Mouse (Mus musculus): ENCODE data around the gene Tunar. TPM values are rescaled to one million over a fixed set of nuclear protein-coding genes. Genes with fewer than 3 reads are reported as not detected.
A peak's percentile ranks its signal among the peaks of the same experiment; 100 is the strongest.

Tunar gene
- polyA plus RNA-seq, 1 experiment, result not detected

DNA sequence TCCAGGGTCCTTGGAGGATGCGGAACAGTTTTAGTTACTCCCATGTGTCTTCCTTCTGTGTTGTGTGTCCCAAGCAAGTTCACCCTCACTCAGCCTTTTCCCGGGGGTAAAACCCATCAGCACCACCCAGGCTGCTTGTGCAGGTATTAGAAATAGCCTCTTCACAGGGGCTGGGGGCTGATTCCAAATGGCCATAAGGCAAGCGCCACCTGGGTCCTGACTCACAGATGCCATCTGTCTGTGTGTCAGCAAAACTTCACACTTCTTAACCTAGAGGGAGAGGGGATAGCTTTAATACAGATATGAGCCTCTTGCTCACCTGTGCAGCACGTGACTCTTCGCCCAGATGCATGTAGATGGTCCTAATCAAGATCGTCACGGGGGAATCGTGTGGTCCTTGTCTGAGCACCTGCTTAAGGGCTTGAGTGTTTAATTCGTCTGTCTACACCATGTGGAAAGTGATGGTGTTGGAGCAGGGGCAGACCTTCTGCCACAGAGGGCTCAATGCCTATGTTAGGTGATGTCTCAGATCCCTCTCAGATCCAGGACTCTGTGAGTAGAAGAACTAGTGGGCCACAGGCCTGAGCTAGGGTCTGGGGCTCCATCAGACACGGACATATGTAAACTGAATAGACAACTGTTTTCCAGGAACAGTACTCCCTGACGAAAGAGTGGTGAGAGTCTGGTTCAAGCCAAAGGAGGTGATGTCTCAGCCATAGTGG, 4.7 kb downstream of the Tunar start:
- TF ChIP-seq CTCF (IDR thresholded peaks at IDR 0.05; ENCODE audit: insufficient read depth, low read depth, low read length) (no peak), POLR2A (IDR thresholded peaks at IDR 0.05; ENCODE audit: insufficient read depth, low read depth, low read length) (no peak)
- Histone ChIP-seq H3K4me1 (ENCODE audit: control insufficient read depth, insufficient read depth, low read length) (peaks cover 41% of the 10 kb centered on the region), H3K4me3 (ENCODE audit: insufficient read depth, low read depth, low read length) (0 out of 2 replicates have a peak overlapping the region, but pooled peaks have one; percentile 7), H3K27ac (ENCODE audit: insufficient read depth, low read depth, low read length) (no peak overlapping the region)
- WGBS, result 86% methylated on average over 11 of the region's 11 CpGs

DNA sequence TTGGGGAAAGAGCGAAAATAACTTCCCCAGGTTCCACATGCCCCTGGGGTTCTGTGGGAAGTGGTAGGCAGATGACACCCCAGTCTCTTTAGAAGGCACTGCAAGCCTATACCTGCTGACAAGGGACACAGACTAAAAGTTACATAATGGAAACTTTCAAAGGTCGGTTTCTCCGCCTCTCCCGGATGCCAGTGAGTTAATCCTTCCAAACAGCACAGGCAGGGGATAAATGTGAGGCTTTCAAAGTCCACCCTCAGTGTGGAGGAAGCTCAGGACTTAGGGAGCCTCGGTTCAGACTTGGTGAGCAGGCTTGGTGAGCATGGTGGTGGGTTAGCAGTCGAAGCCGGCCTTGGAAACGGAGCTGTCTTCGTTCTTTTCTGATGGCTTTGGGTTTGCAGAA, 7.9 kb downstream of the Tunar start:
- 43% methylated on average over 9 of the region's 9 CpGs for WGBS
- TF ChIP-seq CTCF (IDR thresholded peaks at IDR 0.05; ENCODE audit: insufficient read depth, low read depth, low read length), result no peak

DNA sequence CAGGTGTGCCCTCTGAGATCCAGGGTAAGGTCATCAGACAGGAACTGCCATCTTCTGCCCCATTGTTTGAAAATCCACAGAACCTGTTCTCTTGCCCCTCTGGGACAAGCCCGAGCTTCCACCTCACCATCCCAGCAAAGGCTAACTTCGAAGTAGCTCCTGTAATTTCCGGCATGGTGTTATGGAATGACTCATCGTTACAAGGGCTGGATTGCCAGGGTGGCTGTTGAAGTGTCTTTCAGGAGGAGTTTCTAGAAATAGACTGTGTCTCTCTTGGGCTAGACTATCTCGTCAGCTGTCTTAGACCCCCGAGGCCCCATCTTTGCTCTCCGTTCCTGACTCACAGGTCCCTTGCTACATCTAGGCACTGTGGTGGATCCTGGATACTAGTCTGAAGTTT, 10.8 kb downstream of the Tunar start:
- no peak overlapping the region for H3K4me3 ChIP-seq (ENCODE audit: insufficient read depth, low read depth, low read length)
- WGBS, result 44% methylated on average over 7 of the region's 7 CpGs

More for the DNA sequence above, 7.9 kb downstream of the Tunar start:
- H3K4me3 ChIP-seq (ENCODE audit: insufficient read depth, low read depth, low read length), result no peak overlapping the region
- H3K27ac ChIP-seq (ENCODE audit: insufficient read depth, low read depth, low read length), result no peak overlapping the region
- peaks cover 45% of the 10 kb centered on the region for H3K4me1 ChIP-seq (ENCODE audit: control insufficient read depth, insufficient read depth, low read length)

DNA sequence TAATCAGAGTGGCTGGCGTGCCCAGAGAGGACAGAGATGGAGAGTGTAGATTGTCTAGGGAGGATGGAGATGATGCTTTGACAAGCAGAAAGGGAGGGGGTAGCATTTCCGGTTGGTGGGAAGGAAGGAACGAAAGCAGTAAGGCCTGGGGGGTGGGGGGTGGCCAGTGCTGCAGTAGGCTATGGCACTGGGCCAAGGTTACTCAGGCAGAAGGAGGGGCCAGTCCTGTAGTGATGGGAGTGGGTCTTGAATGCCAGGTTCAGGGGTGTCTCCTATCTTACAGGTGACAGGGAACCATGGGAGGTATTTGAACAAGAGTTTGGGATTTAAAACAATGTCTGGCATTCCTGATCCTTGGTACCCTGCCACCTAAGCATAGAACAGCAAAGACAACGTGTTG, 13.2 kb downstream of the Tunar start:
- TF ChIP-seq CTCF (IDR thresholded peaks at IDR 0.05; ENCODE audit: insufficient read depth, low read depth, low read length), result no peak
- TF ChIP-seq POLR2A (IDR thresholded peaks at IDR 0.05; ENCODE audit: insufficient read depth, low read depth, low read length), result no peak
- no peak overlapping the region for H3K4me3 ChIP-seq (ENCODE audit: insufficient read depth, low read depth, low read length)
- WGBS, result 69% methylated on average over 4 of the region's 4 CpGs
- H3K27ac ChIP-seq (ENCODE audit: insufficient read depth, low read depth, low read length), result no peak overlapping the region
- H3K4me1 ChIP-seq (ENCODE audit: control insufficient read depth, insufficient read depth, low read length), result peaks cover 23% of the 10 kb centered on the region

More for the DNA sequence above, 10.8 kb downstream of the Tunar start:
- TF ChIP-seq CTCF (IDR thresholded peaks at IDR 0.05; ENCODE audit: insufficient read depth, low read depth, low read length) (no peak), POLR2A (IDR thresholded peaks at IDR 0.05; ENCODE audit: insufficient read depth, low read depth, low read length) (no peak)
- Histone ChIP-seq H3K4me1 (ENCODE audit: control insufficient read depth, insufficient read depth, low read length) (peaks cover 35% of the 10 kb centered on the region), H3K27ac (ENCODE audit: insufficient read depth, low read depth, low read length) (no peak overlapping the region)

DNA sequence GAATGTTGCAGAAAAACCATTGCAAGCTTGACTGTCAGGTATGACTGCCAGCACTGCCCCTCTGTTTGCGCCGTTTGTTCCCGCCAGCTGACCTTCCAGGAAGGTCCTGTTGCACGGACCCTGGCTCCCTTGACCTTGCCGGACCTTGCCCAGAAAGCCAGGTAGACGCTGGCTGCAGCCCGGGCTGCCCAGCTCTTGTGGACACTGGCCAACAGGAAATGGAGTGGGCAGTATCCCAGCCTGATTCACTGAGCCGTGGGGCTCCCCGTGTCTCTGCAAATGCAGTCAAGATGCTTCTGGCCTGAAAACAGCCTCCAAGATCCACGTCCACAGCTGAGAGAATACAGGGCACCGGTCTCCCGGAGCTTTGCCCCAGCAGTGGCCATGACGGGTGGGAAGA, 13.6 kb downstream of the Tunar start:
- Histone ChIP-seq H3K4me3 (ENCODE audit: insufficient read depth, low read depth, low read length) (no peak overlapping the region), H3K27ac (ENCODE audit: insufficient read depth, low read depth, low read length) (no peak overlapping the region), H3K4me1 (ENCODE audit: control insufficient read depth, insufficient read depth, low read length) (peaks cover 20% of the 10 kb centered on the region)
- WGBS, result 79% methylated on average over 13 of the region's 13 CpGs
- TF ChIP-seq CTCF (IDR thresholded peaks at IDR 0.05; ENCODE audit: insufficient read depth, low read depth, low read length) (no peak), POLR2A (IDR thresholded peaks at IDR 0.05; ENCODE audit: insufficient read depth, low read depth, low read length) (no peak)

DNA sequence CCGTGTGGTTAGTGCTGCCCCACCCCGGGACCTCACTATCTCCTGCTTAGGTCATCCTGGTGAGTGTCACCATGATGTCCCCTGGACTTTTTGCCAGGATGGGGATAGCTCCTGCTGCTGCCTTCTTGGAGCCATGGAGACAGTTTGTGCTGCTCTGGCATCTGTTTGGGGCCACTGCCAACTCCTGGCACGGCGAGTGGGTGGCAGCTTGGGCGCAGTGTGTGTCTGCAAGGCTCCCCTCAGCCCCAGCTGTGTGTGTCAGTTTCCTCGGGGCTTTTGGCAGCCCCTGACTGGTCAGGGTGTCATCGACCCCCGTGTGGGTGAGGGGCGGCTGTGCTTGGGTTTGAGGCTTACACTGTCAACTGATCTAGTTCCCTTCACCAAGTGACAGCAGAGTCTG, 20.6 kb downstream of the Tunar start:
- no peak overlapping the region for H3K4me3 ChIP-seq (ENCODE audit: insufficient read depth, low read depth, low read length)
- WGBS, result 27% methylated on average over 9 of the region's 9 CpGs
- no peak overlapping the region for H3K27ac ChIP-seq (ENCODE audit: insufficient read depth, low read depth, low read length)
- TF ChIP-seq CTCF (IDR thresholded peaks at IDR 0.05; ENCODE audit: insufficient read depth, low read depth, low read length) (no peak), POLR2A (IDR thresholded peaks at IDR 0.05; ENCODE audit: insufficient read depth, low read depth, low read length) (no peak)
- peaks cover 34% of the 10 kb centered on the region for H3K4me1 ChIP-seq (ENCODE audit: control insufficient read depth, insufficient read depth, low read length)

DNA sequence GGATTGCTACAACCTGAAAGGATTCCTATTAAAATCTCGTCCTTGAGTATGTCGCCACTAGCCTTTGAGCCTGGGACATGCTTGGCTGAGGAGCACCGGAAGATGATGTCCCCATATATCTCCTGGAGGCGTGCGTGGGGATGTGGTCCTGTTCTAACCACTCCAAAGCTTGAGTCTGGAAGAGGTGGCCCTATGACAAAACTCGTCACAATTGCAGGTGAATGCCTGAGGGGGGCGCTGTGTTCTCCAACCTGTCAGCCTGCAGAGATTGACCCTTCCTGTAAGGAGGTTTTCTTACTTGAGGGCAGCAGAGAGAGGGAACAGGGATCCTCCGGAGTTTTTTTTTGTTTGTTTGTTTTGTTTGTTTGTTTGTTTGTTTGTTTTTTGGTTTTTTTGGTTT, 21.1 kb downstream of the Tunar start:
- TF ChIP-seq CTCF (IDR thresholded peaks at IDR 0.05; ENCODE audit: insufficient read depth, low read depth, low read length) (no peak), POLR2A (IDR thresholded peaks at IDR 0.05; ENCODE audit: insufficient read depth, low read depth, low read length) (no peak)
- H3K4me1 ChIP-seq (ENCODE audit: control insufficient read depth, insufficient read depth, low read length), result peaks cover 34% of the 10 kb centered on the region
- no peak overlapping the region for H3K27ac ChIP-seq (ENCODE audit: insufficient read depth, low read depth, low read length)
- WGBS, result 78% methylated on average over 8 of the region's 8 CpGs
- H3K4me3 ChIP-seq (ENCODE audit: insufficient read depth, low read depth, low read length), result no peak overlapping the region

DNA sequence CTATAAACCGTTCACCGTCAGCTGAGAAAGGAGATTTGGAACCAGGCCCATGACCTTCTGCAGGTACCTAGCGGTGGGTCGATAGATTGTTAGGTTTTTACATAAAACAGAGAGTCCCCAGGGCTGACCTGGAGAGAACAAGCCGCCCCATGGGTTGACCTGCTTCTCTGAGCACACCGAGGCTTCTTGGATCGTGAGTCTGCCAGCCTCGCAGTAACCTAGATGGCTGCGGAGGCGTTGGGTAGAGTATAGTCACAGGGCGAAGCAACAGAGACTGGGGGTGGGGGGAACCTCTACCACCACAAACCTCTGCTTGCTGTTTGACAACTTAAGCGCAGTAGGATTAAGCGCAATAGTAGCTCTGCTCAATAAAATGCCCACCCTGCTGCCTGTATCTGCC, 23.1 kb downstream of the Tunar start:
- TF ChIP-seq POLR2A (IDR thresholded peaks at IDR 0.05; ENCODE audit: insufficient read depth, low read depth, low read length) (no peak), CTCF (IDR thresholded peaks at IDR 0.05; ENCODE audit: insufficient read depth, low read depth, low read length) (no peak)
- Histone ChIP-seq H3K4me1 (ENCODE audit: control insufficient read depth, insufficient read depth, low read length) (peaks cover 34% of the 10 kb centered on the region), H3K27ac (ENCODE audit: insufficient read depth, low read depth, low read length) (no peak overlapping the region), H3K4me3 (ENCODE audit: insufficient read depth, low read depth, low read length) (no peak overlapping the region)
- 73% methylated on average over 13 of the region's 13 CpGs for WGBS

DNA sequence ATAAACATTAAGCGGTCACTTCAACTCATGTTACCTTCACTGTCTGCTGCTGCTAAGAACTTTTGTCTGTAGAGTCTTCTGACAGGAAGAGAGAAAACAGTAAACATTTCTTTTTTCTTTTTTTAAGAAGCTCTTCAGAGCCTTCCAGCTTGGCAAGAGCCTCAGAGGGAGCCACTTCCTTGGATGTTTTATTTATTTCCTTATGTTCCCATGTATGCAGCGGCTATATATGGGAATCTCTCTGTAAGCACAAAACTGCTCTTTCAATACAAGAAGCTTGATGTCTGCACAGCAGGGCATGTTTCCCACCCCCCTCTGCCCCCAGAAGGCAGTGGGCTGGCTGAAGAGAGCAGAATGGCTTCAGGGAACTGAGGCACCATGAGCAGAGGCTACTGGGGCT, 30.0 kb downstream of the Tunar start:
- no peak for TF ChIP-seq POLR2A (IDR thresholded peaks at IDR 0.05; ENCODE audit: insufficient read depth, low read depth, low read length)
- TF ChIP-seq CTCF (IDR thresholded peaks at IDR 0.05; ENCODE audit: insufficient read depth, low read depth, low read length), result no peak
- no peak overlapping the region for H3K4me3 ChIP-seq (ENCODE audit: insufficient read depth, low read depth, low read length)
- peaks cover 4% of the 10 kb centered on the region; the same call in 1 of the 2 replicates for H3K4me1 ChIP-seq (ENCODE audit: control insufficient read depth, insufficient read depth, low read length)
- WGBS, result 83% methylated on average over 2 of the region's 2 CpGs
- no peak overlapping the region for H3K27ac ChIP-seq (ENCODE audit: insufficient read depth, low read depth, low read length)
